Mouse (Mus musculus) adrenal gland, postnatal 25 days (tissue): ENCODE data around the gene Igf2r. TPM values are rescaled to one million over a fixed set of nuclear protein-coding genes. Genes with fewer than 3 reads are reported as not detected.

Experiments
- DNase-seq: peaks from one replicate; pipeline ENCODE4 v3.0.0; 2021; ENCODE audit warnings: mixed read lengths
- total RNA-seq: library from RNA; stranded (reverse); gene quantifications from 2 replicates; pipeline ENCODE4 v1.2.3, GENCODE M21; 2021

Gene Igf2r
- total RNA-seq, 1 experiment from 2014 or later, result 84.5 TPM

DNA sequence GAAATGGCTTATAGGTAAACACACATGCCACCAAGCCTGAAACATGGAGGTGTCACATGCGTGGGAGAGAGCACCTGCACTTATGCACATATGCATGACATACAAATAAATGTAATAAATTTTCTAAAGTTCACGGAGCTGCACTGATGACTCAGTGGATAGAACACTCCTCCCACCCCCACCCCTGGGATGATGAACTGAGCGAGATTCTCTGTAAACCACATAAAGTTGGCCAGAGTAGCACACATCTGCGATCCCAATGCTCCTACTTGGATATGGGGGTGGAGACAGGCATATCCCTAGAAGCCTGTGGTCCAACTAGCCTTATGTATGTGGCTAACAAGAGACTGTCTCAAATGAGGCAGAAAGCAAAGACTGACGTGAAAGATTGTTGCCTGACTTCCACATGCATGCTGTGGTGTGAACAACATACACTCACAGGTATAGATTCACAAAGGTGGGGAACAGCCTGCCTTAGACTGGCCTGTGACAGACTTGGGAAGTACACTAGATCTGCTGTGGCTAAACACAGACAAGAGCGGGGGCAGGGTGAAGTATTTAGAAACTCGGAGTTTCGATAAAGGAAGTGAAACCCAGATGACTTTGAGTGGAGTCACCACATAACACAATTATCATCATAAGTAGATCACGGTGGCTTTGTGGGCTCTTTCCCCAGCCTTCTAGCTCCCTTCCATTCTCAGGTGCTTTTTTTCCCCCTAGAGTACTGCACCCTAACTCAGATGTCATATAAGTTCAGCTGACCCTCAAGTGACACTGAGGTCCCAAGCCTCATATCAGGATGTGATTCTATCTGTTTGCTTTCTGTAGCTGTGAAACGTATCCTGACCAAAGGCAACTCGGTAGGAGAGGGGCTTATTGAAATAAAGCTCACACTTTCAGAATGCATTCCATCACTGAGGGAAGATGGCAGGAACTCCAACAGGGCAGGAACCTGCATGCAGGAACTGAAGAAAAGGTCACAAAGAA lies 13.7 kb upstream of the Igf2r start:
- no peak for DNase-seq

DNA sequence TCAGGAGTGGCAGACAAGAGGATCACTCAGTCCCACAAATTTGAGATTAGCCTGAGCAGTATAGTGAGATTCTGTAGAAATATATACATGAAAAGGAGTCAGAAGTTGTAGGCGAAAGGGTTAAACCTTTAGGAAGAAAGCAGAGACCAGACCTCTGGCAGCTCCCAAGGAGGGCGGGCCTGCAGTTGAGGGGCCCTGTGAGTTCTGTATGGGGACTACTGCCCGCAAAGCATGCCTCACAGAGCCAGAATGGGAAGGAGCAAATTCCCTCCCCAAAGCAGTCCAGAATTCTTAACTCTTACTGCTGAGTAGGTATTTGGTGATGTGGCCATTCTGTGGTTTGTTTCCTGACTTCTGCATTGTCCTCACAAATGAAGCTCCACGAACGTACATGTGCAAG lies 11.6 kb upstream of the Igf2r start:
- no peak for DNase-seq

DNA sequence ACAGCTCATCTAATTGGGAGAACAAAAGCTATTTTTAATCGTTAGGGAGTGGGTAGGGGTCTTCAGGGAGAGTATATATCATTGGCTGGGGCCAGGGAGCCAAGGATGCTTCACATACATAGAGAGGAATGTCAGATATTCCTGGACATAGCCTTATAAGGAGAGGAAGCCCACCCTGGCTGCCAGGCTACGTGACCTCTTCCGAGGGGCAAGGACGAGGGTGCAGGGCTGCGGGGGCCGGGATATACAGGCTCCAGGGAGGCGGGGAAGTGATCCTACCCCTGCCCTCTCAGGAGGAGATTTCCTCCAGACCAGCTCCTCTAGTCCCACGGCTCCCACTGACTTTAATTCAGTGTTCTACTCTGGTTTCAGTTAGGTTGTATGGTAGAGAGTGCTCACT lies 10.7 kb upstream of the Igf2r start:
- no peak for DNase-seq

DNA sequence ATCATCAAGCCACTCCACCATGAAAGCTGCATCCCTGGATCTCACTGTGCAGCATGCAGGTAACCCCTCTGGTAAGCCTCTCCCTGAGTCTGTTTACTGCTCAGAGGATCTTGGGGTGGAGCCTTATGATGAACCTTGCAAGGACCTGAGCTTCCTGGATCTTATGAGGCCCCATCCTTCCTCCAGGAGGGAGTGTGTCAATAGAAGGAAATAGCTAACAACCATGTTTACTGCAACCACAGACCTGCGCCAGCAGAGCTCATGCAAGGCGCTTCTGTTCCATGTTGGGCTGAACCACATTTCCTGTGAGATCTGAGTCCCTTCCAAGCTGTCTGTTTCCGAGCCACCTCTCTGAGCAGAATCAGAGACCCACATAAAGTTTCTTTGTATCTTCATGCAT lies 10.0 kb upstream of the Igf2r start:
- DNase-seq, result no peak

DNA sequence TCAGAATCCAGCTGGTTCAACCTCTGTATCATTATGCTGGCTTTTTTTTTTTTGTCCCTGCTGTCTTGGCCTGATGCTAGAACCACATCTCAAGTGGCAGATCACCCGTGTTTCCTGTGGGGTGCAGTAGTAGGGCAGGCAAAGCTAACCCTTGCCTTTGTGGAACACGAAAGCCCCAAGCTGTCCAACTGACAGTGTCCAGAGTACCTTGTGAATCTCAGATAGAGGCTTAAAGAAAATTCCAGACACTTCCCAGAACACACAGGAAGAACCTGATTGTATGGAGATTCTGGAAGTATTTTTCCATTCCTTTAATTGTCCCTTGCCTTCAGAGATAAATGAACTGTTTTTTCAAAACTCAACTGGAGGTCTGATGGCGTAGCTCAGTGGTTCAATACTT lies 4.5 kb upstream of the Igf2r start:
- no peak for DNase-seq

DNA sequence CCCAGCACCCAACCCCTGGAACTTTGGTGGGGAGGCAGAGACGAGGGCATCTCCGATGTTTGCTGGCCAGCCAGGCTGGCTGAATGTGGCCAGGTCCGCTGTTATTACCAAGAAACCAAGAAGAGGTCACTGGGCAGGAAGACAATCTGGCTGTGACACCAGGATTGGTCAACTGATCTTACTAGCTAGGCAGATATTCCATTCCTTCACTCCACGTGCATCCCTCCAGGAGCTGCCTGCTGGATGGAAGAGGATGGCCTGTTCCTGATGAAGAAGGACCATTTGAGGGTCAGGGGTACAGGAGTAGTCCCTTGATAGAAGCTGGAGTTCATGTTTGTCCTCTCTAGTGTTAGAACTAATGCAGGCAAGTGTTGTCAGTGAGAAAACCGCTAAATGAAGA lies 1.0 kb upstream of the Igf2r start:
- no peak for DNase-seq

DNA sequence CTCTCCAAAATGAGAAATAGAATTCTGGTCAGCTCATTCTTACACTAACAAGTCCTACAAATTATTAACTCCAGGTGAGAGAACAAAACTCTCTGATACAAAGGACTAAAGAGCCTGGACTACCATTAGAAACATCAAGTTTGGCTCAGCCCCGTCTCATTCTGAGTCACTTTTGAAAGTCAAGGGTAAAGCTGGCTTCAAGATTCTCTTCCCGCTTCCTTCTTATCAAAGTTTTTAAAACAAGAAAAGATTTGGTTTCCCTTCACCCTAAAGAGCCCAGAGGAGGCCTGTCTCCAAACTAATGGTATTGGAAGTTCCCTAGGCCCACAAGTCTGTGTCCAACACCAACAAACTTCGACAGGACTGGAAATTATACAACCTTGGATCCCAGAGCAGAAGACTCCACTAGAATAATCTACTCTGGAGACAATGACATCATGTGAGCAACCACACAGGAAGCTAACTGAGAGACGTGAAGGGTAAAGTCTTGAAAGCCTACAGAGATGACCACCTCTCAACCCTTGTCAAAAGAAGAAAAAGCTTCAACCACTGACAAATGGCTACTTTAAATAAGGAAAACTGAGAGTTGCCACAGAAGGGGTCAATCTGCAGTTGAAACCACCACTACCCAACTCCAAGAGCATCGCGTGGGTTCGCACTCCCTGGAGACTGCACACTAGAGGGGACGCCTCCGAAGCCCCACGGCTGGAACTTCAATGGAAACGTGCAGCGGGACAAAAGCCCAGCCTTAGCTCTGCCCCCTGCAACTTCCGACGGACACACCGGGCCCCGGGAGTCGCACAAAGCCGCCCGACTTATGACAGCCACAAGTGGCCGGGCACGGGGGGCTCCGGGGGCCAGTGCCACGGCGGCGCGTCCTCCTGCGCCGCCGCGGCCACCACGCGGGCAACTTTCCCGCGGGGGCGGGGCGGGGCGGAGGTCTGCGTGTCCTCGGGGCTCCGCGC lies 767 bp downstream of the Igf2r start:
- DNase-seq, result no peak

DNA sequence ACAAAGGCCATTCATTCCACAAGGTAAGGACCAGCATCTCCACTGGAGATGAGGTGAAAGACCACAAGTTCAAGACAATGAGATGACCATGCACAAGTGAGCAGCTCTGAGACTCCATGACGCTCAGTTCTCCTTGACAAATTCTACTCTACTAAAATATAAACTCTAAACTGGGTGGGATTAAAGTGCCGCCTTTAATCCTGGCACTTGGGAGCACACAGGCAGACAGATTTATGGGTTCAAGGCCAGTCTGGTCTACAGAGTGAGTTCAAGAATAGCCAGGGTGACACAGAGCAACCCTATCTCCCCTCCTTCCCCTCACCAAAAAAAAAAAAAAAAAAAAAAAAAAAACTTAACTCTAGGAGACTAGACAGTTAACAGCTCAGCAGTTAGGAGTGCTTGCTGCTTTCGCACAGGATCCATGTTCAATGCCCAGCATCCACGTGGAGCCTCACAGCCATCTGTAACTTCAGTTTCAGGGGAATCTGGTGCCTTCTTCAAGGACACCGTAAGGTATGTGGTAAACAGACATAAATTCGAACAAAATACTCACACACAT lies 2.1 kb downstream of the Igf2r start:
- DNase-seq, result no peak

DNA sequence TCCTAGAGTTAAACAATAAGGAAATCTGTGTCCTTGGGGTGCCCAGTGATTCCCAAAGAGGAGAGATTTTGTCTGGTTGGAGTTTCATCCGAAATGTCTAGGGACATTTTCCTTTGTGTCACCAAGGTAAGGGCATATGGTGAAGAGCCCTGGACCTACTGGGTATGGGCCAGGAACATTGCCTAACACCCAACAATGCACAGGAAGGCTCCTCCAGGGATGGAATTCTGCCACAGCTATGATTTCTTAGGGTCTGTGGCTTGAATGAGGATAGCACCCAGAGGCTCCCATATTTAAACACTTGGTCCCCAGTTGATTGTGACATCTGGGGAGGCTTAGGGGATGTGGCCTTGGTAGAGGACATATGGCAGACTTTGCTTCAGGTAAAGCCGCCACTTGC lies 6.1 kb downstream of the Igf2r start:
- no peak for DNase-seq

DNA sequence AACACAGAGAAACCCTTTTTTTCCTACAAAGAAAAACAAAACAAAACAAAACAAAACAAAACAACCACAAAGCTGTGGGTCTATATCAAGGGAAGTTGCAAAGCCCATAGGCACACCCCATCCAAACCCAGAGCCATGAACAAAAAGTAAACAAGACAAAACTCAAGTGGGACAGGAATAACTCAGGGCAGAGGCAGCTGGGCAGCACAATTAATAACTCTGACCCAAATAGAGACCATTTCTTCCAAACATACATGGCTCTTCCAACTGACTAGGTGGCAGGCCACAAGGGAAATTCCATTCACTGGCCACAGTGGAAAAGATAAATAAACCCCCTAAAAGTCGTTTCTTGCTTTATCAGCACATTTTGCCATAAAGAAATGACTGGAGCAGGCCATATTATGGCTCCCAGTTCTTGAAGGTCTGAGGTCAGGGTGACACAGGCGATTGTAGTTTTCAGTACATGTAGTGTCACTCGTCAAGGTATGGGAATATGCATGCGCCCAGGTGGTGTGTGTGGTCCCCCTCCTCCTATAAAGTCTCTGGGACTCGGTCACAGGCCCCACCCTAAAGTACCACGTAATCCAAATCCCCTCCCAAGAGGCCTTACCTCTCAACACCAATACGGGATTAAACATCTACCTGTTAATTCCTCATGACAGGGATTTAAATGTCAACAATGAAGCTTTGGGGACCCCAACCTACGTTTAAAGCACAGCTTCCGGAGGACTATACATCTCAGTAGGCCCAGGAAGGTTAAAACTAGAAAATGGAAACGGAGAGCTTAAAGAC lies 8.9 kb downstream of the Igf2r start:
- no peak for DNase-seq

DNA sequence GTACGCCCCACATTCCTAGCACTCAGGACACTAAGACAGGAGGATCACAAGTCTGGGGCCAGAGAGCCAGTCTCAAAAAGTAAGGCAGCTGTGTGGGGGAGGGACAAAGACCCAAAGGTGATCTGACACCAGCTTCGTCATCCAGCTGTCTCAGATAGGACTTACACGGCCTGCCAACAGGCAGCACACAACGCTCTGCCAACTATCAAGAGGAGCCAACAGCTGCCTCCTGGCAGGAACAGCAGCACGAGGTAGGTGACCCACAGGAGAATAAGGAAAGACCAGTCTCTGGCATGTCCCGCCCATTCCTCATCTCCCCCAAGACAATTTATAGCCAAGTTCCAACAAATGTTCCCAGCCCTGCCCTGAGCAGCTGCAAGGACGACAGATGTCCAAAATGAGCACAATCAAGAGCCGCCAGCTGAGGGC lies 9.8 kb downstream of the Igf2r start:
- peak; percentile 36 for DNase-seq

DNA sequence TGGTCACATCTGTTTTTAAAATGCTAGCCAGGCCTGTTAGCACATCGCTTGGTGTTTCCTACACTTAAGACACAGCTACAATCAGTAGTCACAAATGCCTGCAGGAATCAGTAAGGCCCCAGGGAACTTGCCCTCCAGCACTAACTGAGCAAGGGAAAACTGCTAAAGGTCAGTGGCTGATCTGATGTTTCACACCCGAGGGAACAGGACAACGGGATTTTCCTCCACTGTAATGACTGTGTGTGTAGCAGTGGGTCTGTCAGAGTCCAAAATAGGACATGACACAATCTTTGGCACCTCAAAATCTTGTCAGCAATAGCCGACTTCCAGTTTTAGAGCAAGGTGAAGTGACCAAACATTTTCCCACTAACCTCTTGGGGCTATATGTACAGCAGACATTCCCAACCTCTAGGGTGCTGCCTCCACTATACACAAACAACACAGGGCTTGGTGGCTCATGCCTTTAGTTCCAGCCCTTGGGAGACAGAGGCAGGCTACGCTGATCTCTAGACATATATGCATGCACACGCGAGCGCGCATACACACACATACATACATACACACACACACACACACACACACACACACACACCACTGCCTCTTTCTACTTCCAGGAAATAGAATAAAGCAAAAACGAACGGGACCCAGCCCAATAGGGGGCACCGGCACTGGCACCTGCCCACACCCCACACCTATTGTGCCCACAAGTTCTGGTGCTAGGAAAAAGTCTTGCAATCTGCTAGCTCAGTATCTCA lies 10.6 kb downstream of the Igf2r start:
- no peak for DNase-seq

DNA sequence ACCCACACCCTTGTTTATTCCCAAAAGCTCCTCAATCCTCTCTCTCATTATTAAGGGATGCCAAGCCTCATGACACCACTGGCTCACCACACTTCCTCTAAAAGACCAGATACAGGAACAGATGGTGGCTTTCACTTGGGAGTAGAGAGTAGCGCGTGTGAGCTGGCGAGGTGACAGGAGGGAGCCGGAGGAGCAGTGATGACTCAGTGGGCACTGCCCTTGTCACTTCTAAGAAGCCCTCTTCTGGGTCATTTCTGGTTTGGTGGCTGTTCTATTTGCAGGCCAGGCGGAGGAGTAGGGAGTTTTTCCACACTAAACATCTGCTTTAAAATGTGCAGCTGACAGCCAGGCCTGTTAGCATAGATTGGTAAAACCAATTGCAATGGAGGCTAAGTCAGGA lies 11.5 kb downstream of the Igf2r start:
- DNase-seq, result peak; percentile 75

DNA sequence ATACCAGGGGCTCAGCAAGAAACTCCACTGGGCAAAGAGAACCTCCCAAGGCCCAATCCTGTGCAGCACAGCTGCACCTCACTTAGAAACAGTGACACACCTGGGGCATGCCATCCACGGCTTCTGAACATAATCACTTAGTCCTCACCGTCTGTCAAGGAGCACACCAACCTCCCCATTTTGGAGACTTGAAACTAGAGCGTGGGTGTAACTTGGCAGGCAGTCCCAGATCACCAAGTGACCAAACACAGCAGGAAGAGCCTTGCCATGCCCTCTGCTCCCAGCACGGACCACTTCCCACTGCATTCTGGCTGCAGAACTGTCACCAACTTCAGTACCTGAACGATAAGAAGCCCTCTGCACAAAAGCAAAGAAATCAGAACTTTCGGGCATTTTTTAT lies 12.3 kb downstream of the Igf2r start:
- no peak for DNase-seq

DNA sequence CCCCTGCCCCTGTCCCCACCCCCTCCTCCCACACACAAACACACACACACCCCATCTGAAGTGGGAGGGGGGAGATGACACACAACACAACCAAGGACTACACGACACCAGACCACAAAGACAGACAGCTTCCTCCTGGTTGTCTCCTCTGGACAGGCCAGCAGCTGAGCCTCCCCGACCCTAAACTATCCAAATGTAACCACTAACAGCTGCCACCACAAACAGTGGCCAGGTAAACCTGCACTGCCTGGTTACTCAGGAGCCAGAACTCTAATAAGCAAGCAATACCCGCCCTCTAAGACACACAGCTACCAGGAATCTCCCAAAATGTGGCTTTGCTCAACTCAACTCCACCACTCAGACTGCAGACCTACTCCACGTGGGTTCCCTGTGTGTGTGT lies 13.5 kb downstream of the Igf2r start:
- DNase-seq, result no peak

DNA sequence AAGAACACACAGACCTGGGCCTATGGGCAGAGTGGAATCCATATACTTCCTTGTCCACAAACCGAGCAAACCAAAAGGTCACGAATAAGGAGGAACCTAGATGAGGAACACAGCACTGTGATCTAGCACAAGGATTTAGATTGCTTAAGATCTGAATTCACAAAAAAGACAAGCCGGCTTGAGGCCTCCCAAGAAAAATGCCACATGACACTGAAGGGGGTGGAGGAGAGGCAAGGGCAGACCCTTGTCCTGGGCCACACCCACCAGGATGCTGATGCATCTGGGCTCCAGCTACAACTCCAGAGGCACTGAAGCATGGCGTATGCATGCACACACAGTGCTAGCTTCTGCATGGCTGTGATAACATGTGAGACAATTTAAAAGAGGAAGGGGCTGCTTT lies 14.3 kb downstream of the Igf2r start:
- no peak for DNase-seq

DNA sequence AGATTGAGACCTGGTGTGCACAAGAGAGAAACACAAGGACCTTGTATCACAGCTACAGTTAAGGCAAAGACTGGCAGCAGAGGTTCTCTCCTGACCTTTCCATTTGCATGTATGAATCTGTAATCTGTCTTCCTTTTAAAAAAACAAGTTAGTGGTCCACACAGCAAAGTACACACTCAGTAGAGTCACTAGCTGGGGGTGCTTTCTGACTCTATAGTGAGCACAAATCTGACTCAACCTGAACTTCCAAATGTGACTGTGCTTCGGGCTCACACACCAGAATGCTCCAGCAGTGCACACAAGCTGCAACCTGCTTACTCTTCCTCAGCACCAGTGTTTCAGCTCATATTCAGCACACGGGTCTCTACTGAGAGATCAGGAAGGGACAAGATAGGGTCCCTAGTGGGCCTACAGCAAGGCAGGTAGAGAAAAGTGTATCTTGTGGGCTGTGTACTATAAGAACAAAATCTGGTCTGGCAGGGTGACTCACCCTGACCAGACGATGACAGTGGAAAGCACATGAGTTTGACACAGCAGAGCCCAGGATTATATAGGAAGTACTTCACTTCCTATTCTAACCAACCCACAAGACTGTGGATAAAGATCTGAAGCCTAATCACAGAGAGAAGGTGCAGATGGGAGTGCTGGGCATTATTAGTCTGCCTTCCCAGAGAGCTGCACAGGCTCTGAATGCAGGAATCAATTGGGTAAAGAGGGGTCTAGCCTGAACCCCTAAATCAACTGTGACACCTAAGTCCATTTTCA lies 15.0 kb downstream of the Igf2r start:
- no peak for DNase-seq

DNA sequence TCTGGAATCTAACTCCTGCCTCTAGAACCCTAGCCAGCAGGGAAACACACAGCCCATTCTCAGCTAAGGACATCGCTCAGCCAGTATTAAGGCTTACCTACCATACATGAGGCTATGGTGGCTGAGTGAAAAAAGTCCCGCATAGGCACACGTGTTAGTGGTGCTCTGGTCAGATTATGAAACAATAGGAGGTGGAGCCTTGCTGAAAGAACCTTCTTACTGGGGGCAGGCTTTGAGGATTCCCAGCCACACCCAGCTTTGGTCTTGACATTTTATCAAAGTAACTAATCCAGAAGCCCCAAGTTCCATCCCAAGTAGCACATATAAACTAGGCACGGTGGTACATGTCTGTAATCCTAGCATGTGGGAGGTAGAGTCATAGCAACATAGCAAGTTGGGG lies 16.4 kb downstream of the Igf2r start:
- DNase-seq, result no peak

DNA sequence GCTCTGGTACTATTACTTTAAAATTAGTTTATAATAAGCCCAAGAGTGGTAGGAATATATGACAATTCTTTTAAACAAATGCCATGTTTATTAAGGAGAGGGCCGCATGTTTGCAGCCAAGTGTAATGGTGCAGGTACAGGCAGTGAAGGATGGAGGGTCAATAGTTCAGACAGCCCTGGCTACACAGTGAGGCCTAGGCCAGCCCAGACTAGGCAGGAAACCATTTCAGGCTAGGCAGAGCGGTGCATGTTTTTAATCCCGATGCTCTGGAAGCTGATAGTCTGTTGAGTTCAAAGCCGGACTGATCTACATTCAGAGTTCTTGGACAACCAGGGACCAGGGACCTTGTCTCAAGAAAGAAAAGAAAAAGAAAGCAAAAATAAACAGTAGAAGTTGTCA lies 17.8 kb downstream of the Igf2r start:
- no peak for DNase-seq

DNA sequence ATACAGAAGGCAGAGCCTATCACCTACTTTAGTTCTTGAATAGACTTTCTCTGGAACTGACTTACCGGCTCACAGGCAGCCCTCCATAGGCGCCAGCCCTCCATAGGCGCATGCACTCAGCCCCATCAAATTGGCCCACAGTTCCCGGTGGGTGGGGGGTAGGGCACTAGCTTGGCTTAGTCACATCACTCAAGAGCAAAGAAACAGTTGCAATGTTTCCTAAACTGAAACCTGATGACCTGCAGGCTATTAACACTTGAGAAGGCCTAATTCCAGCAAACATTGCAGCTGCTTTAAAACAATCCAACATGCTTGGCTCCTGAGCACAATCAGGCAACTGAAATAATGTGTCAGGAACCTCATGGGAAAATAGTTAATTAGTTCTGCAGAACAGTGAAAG lies 18.2 kb downstream of the Igf2r start:
- DNase-seq, result no peak
